Mouse (Mus musculus) midbrain, embryonic 13.5 days (tissue): ENCODE data around the gene Rps12. TPM values are rescaled to one million over a fixed set of nuclear protein-coding genes. Genes with fewer than 3 reads are reported as not detected.
"Not testable (repeated sequence)": the region's sequence is repeated elsewhere in the genome, so short reads cannot be mapped to it uniquely, and the experiment has no call there.

Experiments used
- ATAC-seq: fragments of 200-750 bp; cut with Nextera tagmentation; 2 replicates; pipeline ENCODE4 v1.8.0; 2017; ENCODE audit warnings: mild to moderate bottlenecking, moderate TSS enrichment, moderate library complexity
- H3K27ac ChIP-seq: fragments of 300-500 bp; sonication (generic); 2 replicates; pipeline ENCODE4 v1.5.1; 2015; ENCODE audit warnings: inconsistent platforms, mild to moderate bottlenecking, moderate library complexity
- H3K27me3 ChIP-seq: fragments of 300-500 bp; sonication (generic); 2 replicates; pipeline ENCODE4 v1.6.1; 2015; ENCODE audit warnings: mild to moderate bottlenecking, inconsistent platforms
- H3K36me3 ChIP-seq: fragments of 300-500 bp; sonication (generic); 2 replicates; pipeline ENCODE4 v1.6.1; 2015; ENCODE audit warnings: mild to moderate bottlenecking, inconsistent platforms
- H3K4me1 ChIP-seq: fragments of 300-500 bp; sonication (generic); replicated peaks from 2 replicates; pipeline ENCODE4 v1.6.1; 2015; ENCODE audit warnings: inconsistent platforms
- H3K4me2 ChIP-seq: fragments of 300-500 bp; sonication (generic); replicated peaks from 2 replicates; pipeline ENCODE4 v1.6.1; 2015; ENCODE audit warnings: moderate library complexity, mild to moderate bottlenecking, inconsistent platforms
- H3K4me3 ChIP-seq: fragments of 300-500 bp; sonication (generic); replicated peaks from 2 replicates; pipeline ENCODE4 v1.5.1; 2015; ENCODE audit warnings: mild to moderate bottlenecking, inconsistent platforms
- H3K9ac ChIP-seq: fragments of 300-500 bp; sonication (generic); replicated peaks from 2 replicates; pipeline ENCODE4 v1.6.1; 2015; ENCODE audit warnings: mild to moderate bottlenecking, inconsistent platforms
- H3K9me3 ChIP-seq: fragments of 300-500 bp; sonication (generic); 2 replicates; pipeline ENCODE4 v1.6.1; 2016; ENCODE audit warnings: mild to moderate bottlenecking, inconsistent platforms
- WGBS: fragments of 180-500 bp; shearing (Covaris S2); methylation state at CpG from one replicate; pipeline ENCODE4 v1.1.7; 2015; 5-methylcytosine and 5-hydroxymethylcytosine counted together
- polyA plus RNA-seq: library from polyadenylated mRNA; unstranded; fragments of >200 nt; fragmentation: Nextera tagmentation; extraction: Ambion mirVana; gene quantifications from 2 replicates; pipeline ENCODE4 v1.2.1, GENCODE M21; 2015

Gene Rps12
- polyA plus RNA-seq, 1 experiment from 2014 or later = 113 TPM

- WGBS = 20% methylated on average over 3 of the region's 3 CpGs
- H3K9ac ChIP-seq = no peak overlapping the region
- no peak overlapping the region for H3K4me3 ChIP-seq
- H3K36me3 ChIP-seq = peaks cover 43% of the 10 kb centered on the region
- no peak overlapping the region for H3K4me2 ChIP-seq
- H3K4me1 ChIP-seq = peaks cover 17% of the 10 kb centered on the region
- H3K27me3 ChIP-seq = no peaks in the 10 kb centered on the region
- ATAC-seq = no peak
- H3K27ac ChIP-seq = no peak overlapping the region
- no peaks in the 10 kb centered on the region for H3K9me3 ChIP-seq
Observed at GRCm38 (mm10) chr10:23799933-23800332, 12.9 kb upstream of the Rps12 start.

GRCm38 (mm10) chr10:23798142-23798541 is 11.1 kb upstream of the Rps12 start:
- 83% methylated on average over 1 of the region's 1 CpGs for WGBS
- H3K27ac ChIP-seq = no peak overlapping the region
- no peaks in the 10 kb centered on the region for H3K9me3 ChIP-seq
- no peak overlapping the region for H3K9ac ChIP-seq
- 0 out of 2 replicates have a peak overlapping the region, but pooled peaks have one; percentile 64 for H3K4me3 ChIP-seq
- H3K27me3 ChIP-seq = no peaks in the 10 kb centered on the region
- peaks cover 29% of the 10 kb centered on the region for H3K36me3 ChIP-seq
- H3K4me2 ChIP-seq = peak overlapping the region; percentile 62
- H3K4me1 ChIP-seq = peaks cover 17% of the 10 kb centered on the region
- ATAC-seq = no peak

- 0 out of 2 replicates have a peak, but pooled peaks have one; percentile 1 for ATAC-seq
- H3K27me3 ChIP-seq = no peaks in the 10 kb centered on the region
- no peaks in the 10 kb centered on the region for H3K9me3 ChIP-seq
- 9% methylated on average over 3 of the region's 3 CpGs for WGBS
- H3K36me3 ChIP-seq = peaks cover 26% of the 10 kb centered on the region
- peaks cover 17% of the 10 kb centered on the region for H3K4me1 ChIP-seq
- H3K27ac ChIP-seq = no peak overlapping the region
- H3K9ac ChIP-seq = peak overlapping the region; percentile 82; the same call in 1 of the 2 replicates
- peak overlapping the region; percentile 62 for H3K4me2 ChIP-seq
- peak overlapping the region; percentile 64 for H3K4me3 ChIP-seq
Observed at GRCm38 (mm10) chr10:23797606-23798005, 10.5 kb upstream of the Rps12 start.

- no peaks in the 10 kb centered on the region for H3K27me3 ChIP-seq
- H3K9me3 ChIP-seq = no peaks in the 10 kb centered on the region
- peak within 1 kb of the TSS; percentile 65 for H3K27ac ChIP-seq
- 3% methylated on average over 43 of the region's 43 CpGs for WGBS
- peak within 1 kb of the TSS; percentile 82 for H3K9ac ChIP-seq
- peak within 1 kb of the TSS; percentile 62 for H3K4me2 ChIP-seq
- H3K36me3 ChIP-seq = peaks cover 18% of the 10 kb centered on the region
- peak; percentile 85 for ATAC-seq
- peaks cover 17% of the 10 kb centered on the region for H3K4me1 ChIP-seq
- H3K4me3 ChIP-seq = peak within 1 kb of the TSS; percentile 64
Observed at GRCm38 (mm10) chr10:23796551-23797503, 9.8 kb upstream of the Rps12 start, which contains the start of gene Slc18b1. Gene Slc18b1, plus strand, starts transcription at chr10:23796986.

GRCm38 (mm10) chr10:23795871-23796520 is 8.9 kb upstream of the Rps12 start:
- no peak overlapping the region for H3K27ac ChIP-seq
- peaks cover 17% of the 10 kb centered on the region for H3K4me1 ChIP-seq
- peak overlapping the region; percentile 64 for H3K4me3 ChIP-seq
- H3K9me3 ChIP-seq = no peaks in the 10 kb centered on the region
- H3K9ac ChIP-seq = peak overlapping the region; percentile 82
- H3K36me3 ChIP-seq = peaks cover 10% of the 10 kb centered on the region
- H3K4me2 ChIP-seq = peak overlapping the region; percentile 62
- H3K27me3 ChIP-seq = no peaks in the 10 kb centered on the region
- WGBS = 51% methylated on average over 9 of the region's 9 CpGs
- ATAC-seq = peak; percentile 22; the same call in 1 of the 2 replicates

- H3K4me2 ChIP-seq = peak overlapping the region; percentile 69
- 15% methylated on average over 8 of the region's 8 CpGs for WGBS
Observed at GRCm38 (mm10) chr10:23788056-23788600, 1.1 kb upstream of the Rps12 start.

GRCm38 (mm10) chr10:23786631-23787038 is 440 bp downstream of the Rps12 start:
- peak; percentile 76 for ATAC-seq
- under 1% methylated on average over 23 of the region's 23 CpGs for WGBS
- peaks cover 28% of the 10 kb centered on the region for H3K36me3 ChIP-seq
- not testable (repeated sequence) for H3K27ac ChIP-seq, H3K9me3 ChIP-seq, H3K27me3 ChIP-seq
- H3K4me2 ChIP-seq = peak overlapping the region; percentile 97
- peaks cover 32% of the 10 kb centered on the region for H3K4me1 ChIP-seq
- H3K9ac ChIP-seq = peak overlapping the region; percentile 97
- peak overlapping the region; percentile 91 for H3K4me3 ChIP-seq

More at GRCm38 (mm10) chr10:23788056-23788600, 1.1 kb upstream of the Rps12 start:
- Histone ChIP-seq H3K4me3 (peak overlapping the region; percentile 91), H3K9me3 (no peaks in the 10 kb centered on the region), H3K9ac (peak overlapping the region; percentile 71), H3K36me3 (peaks cover 24% of the 10 kb centered on the region), H3K27me3 (no peaks in the 10 kb centered on the region), H3K4me1 (peaks cover 30% of the 10 kb centered on the region), H3K27ac (no peak overlapping the region)
- no peak for ATAC-seq

- no peak overlapping the region for H3K27ac ChIP-seq
- WGBS = 1% methylated on average over 4 of the region's 4 CpGs
- peak overlapping the region; percentile 97 for H3K9ac ChIP-seq
- no peaks in the 10 kb centered on the region for H3K27me3 ChIP-seq
- H3K36me3 ChIP-seq = peaks cover 32% of the 10 kb centered on the region
- peak overlapping the region; percentile 97 for H3K4me2 ChIP-seq
- H3K9me3 ChIP-seq = no peaks in the 10 kb centered on the region
- H3K4me3 ChIP-seq = peak overlapping the region; percentile 91
- peaks cover 32% of the 10 kb centered on the region for H3K4me1 ChIP-seq
- no peak for ATAC-seq
Observed at GRCm38 (mm10) chr10:23786040-23786439, 1.0 kb downstream of the Rps12 start.

GRCm38 (mm10) chr10:23785599-23785998 is 1.5 kb downstream of the Rps12 start:
- peak overlapping the region; percentile 97 for H3K9ac ChIP-seq
- peaks cover 32% of the 10 kb centered on the region for H3K4me1 ChIP-seq
- not testable (repeated sequence) for H3K27ac ChIP-seq, ATAC-seq, H3K27me3 ChIP-seq, H3K9me3 ChIP-seq
- WGBS = 47% methylated on average over 7 of the region's 7 CpGs
- peaks cover 35% of the 10 kb centered on the region for H3K36me3 ChIP-seq
- peak overlapping the region; percentile 91 for H3K4me3 ChIP-seq
- H3K4me2 ChIP-seq = peak overlapping the region; percentile 97

GRCm38 (mm10) chr10:23784121-23784520 is 3.0 kb downstream of the Rps12 start:
- peaks cover 32% of the 10 kb centered on the region for H3K4me1 ChIP-seq
- H3K4me2 ChIP-seq = no peak overlapping the region
- ATAC-seq = no peak
- no peaks in the 10 kb centered on the region for H3K27me3 ChIP-seq
- no peak overlapping the region for H3K9ac ChIP-seq
- WGBS = 48% methylated on average over 2 of the region's 2 CpGs
- H3K36me3 ChIP-seq = peaks cover 38% of the 10 kb centered on the region
- no peaks in the 10 kb centered on the region for H3K9me3 ChIP-seq
- no peak overlapping the region for H3K4me3 ChIP-seq
- no peak overlapping the region for H3K27ac ChIP-seq

GRCm38 (mm10) chr10:23783493-23783884 is 3.6 kb downstream of the Rps12 start:
- Histone ChIP-seq H3K9ac (no peak overlapping the region), H3K4me1 (peaks cover 32% of the 10 kb centered on the region), H3K4me2 (no peak overlapping the region), H3K27me3 (no peaks in the 10 kb centered on the region), H3K9me3 (no peaks in the 10 kb centered on the region), H3K36me3 (peaks cover 42% of the 10 kb centered on the region), H3K4me3 (no peak overlapping the region), H3K27ac (no peak overlapping the region)
- 41% methylated on average over 2 of the region's 2 CpGs for WGBS
- ATAC-seq = no peak
